Mouse (Mus musculus): ENCODE results near the gene Braf. TPM values are rescaled to one million over a fixed set of nuclear protein-coding genes. Genes with fewer than 3 reads are reported as not detected.

The Braf gene
- polyA plus RNA-seq, 1 experiment = 2.2 TPM

DNA sequence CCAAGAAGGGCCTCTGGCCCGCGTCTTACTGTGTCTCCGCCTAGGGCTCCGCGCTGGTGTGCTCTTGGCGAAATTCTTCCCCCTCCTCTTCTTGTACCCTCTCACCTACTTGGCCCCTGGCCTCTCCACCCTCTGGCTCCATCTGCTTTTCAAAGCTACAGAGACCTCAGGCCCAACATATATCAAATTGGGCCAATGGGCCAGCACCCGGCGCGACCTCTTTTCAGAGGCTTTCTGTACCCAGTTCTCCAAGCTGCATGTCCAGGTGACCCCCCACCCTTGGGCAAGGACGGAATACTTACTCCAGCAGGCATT, 150.8 kb downstream of the Braf start:
- 12% methylated on average over 10 of the region's 10 CpGs for WGBS
- Histone ChIP-seq H3K36me3 (ENCODE audit: control insufficient read depth, insufficient read depth, low read length) (peaks cover 11% of the 10 kb centered on the region), H3K4me3 (ENCODE audit: low read depth, low read length) (peak overlapping the region; percentile 94), H3K4me1 (ENCODE audit: control insufficient read depth, insufficient read depth, insufficient read length, low read length) (peaks cover 3% of the 10 kb centered on the region; the same call in 1 of the 2 replicates), H3K27ac (ENCODE audit: insufficient read depth, low read depth, low read length) (no peak overlapping the region), H3K27me3 (ENCODE audit: control insufficient read depth, insufficient read depth, low read length) (no peaks in the 10 kb centered on the region)
- TF ChIP-seq CTCF (IDR thresholded peaks at IDR 0.05; ENCODE audit: extremely low read depth, insufficient read length, insufficient replicate concordance, low read depth, low read length) (no peak), POLR2A (IDR thresholded peaks at IDR 0.05; ENCODE audit: low read depth, low read length) (no peak)

GRCm38 (mm10) chr6:39573791-39574554, 151.3 kb downstream of the Braf start, which contains the start of gene Adck2:
Adck2 (plus strand) TSS chr6:39573873.
- Histone ChIP-seq H3K36me3 (ENCODE audit: control insufficient read depth, insufficient read depth, low read length) (peaks cover 7% of the 10 kb centered on the region), H3K4me1 (ENCODE audit: control insufficient read depth, insufficient read depth, insufficient read length, low read length) (peaks cover 3% of the 10 kb centered on the region; the same call in 1 of the 2 replicates), H3K4me3 (ENCODE audit: low read depth, low read length) (peak within 1 kb of the TSS; percentile 94), H3K27me3 (ENCODE audit: control insufficient read depth, insufficient read depth, low read length) (no peaks in the 10 kb centered on the region), H3K27ac (ENCODE audit: insufficient read depth, low read depth, low read length) (peak within 1 kb of the TSS; percentile 50)
- peak; percentile 75; the same call in 1 of the 2 replicates for TF ChIP-seq POLR2A (IDR thresholded peaks at IDR 0.05; ENCODE audit: low read depth, low read length)
- TF ChIP-seq CTCF (IDR thresholded peaks at IDR 0.05; ENCODE audit: extremely low read depth, insufficient read length, insufficient replicate concordance, low read depth, low read length) = no peak
- WGBS = under 1% methylated on average over 49 of the region's 49 CpGs

- Histone ChIP-seq H3K36me3 (ENCODE audit: control insufficient read depth, insufficient read depth, low read length) (no peaks in the 10 kb centered on the region), H3K4me1 (ENCODE audit: control insufficient read depth, insufficient read depth, insufficient read length, low read length) (peaks cover 3% of the 10 kb centered on the region; the same call in 1 of the 2 replicates), H3K27me3 (ENCODE audit: control insufficient read depth, insufficient read depth, low read length) (no peaks in the 10 kb centered on the region), H3K4me3 (ENCODE audit: low read depth, low read length) (no peak overlapping the region), H3K27ac (ENCODE audit: insufficient read depth, low read depth, low read length) (no peak overlapping the region)
- 68% methylated on average over 3 of the region's 3 CpGs for WGBS
- TF ChIP-seq POLR2A (IDR thresholded peaks at IDR 0.05; ENCODE audit: low read depth, low read length) (no peak), CTCF (IDR thresholded peaks at IDR 0.05; ENCODE audit: extremely low read depth, insufficient read length, insufficient replicate concordance, low read depth, low read length) (no peak)
Measured at GRCm38 (mm10) chr6:39570426-39570825, 154.8 kb downstream of the Braf start.

GRCm38 (mm10) chr6:39567528-39567927, 157.7 kb downstream of the Braf start:
- Histone ChIP-seq H3K4me3 (ENCODE audit: low read depth, low read length) (no peak overlapping the region), H3K27ac (ENCODE audit: insufficient read depth, low read depth, low read length) (no peak overlapping the region), H3K36me3 (ENCODE audit: control insufficient read depth, insufficient read depth, low read length) (no peaks in the 10 kb centered on the region), H3K27me3 (ENCODE audit: control insufficient read depth, insufficient read depth, low read length) (no peaks in the 10 kb centered on the region), H3K4me1 (ENCODE audit: control insufficient read depth, insufficient read depth, insufficient read length, low read length) (no peaks in the 10 kb centered on the region; the same call in 1 of the 2 replicates)
- no peak for TF ChIP-seq CTCF (IDR thresholded peaks at IDR 0.05; ENCODE audit: extremely low read depth, insufficient read length, insufficient replicate concordance, low read depth, low read length)
- no peak for TF ChIP-seq POLR2A (IDR thresholded peaks at IDR 0.05; ENCODE audit: low read depth, low read length)
- 10% methylated on average over 5 of the region's 5 CpGs for WGBS

DNA sequence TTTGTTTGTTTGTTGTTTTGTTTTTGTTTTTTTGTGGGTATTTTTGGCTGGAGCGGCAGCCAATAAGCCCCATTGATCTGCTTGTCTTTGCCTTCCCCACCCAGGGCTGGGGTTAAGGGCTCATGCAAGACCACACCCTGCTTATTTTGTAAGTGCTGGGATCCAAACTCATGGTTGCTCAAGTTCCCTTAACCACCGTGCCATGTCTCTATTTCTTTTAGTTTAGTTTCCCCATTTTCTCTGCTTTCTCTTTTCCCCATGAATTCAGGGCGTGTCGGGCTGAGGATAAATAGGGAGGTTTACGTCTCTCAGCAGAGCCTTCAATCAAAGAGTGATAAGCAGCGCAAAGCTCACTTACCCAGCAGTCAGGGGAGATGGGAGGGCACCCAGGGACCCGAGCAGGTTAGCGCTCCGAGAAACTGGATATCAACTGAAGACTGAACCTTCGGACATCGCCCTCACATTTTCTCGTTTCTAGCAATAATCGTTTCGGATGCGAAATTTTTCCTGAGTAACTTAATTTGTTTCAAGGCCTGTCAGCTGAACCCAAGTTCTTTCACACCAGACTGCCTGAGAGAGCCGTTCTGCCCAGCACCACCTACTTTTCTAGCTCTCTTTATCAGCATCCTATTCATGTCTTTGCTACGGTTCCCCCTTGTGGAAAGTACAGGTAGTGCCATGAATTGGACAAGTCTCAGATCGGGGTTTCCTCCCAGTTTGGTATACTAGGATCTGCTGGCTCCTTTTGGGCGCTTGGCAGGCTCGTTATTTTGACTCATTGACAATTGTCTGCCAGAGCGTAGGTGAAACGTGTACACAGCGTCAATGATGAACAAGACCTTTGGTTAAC, 162.9 kb downstream of the Braf start:
- TF ChIP-seq CTCF (IDR thresholded peaks at IDR 0.05; ENCODE audit: extremely low read depth, insufficient read length, insufficient replicate concordance, low read depth, low read length) (peak; percentile 59; the same call in 1 of the 2 replicates), POLR2A (IDR thresholded peaks at IDR 0.05; ENCODE audit: low read depth, low read length) (no peak)
- Histone ChIP-seq H3K27me3 (ENCODE audit: control insufficient read depth, insufficient read depth, low read length) (peaks cover 8% of the 10 kb centered on the region; the same call in 1 of the 2 replicates), H3K27ac (ENCODE audit: insufficient read depth, low read depth, low read length) (no peak overlapping the region), H3K4me1 (ENCODE audit: control insufficient read depth, insufficient read depth, insufficient read length, low read length) (peaks cover 8% of the 10 kb centered on the region), H3K36me3 (ENCODE audit: control insufficient read depth, insufficient read depth, low read length) (no peaks in the 10 kb centered on the region), H3K4me3 (ENCODE audit: low read depth, low read length) (peak overlapping the region; percentile 30; the same call in 1 of the 2 replicates)
- 11% methylated on average over 23 of the region's 23 CpGs for WGBS

- Histone ChIP-seq H3K4me3 (ENCODE audit: low read depth, low read length) (no peak overlapping the region), H3K4me1 (ENCODE audit: control insufficient read depth, insufficient read depth, insufficient read length, low read length) (peaks cover 9% of the 10 kb centered on the region), H3K27me3 (ENCODE audit: control insufficient read depth, insufficient read depth, low read length) (peaks cover 23% of the 10 kb centered on the region), H3K36me3 (ENCODE audit: control insufficient read depth, insufficient read depth, low read length) (no peaks in the 10 kb centered on the region), H3K27ac (ENCODE audit: insufficient read depth, low read depth, low read length) (no peak overlapping the region)
- 71% methylated on average over 6 of the region's 6 CpGs for WGBS
- no peak for TF ChIP-seq CTCF (IDR thresholded peaks at IDR 0.05; ENCODE audit: extremely low read depth, insufficient read length, insufficient replicate concordance, low read depth, low read length)
- no peak for TF ChIP-seq POLR2A (IDR thresholded peaks at IDR 0.05; ENCODE audit: low read depth, low read length)
Measured at GRCm38 (mm10) chr6:39559276-39559939, 165.9 kb downstream of the Braf start.
